Mouse (Mus musculus): ENCODE results near the gene Snx11.
"Not testable (repeated sequence)": the region's sequence is repeated elsewhere in the genome, so short reads cannot be mapped to it uniquely, and the experiment has no call there.

Snx11 gene

DNA sequence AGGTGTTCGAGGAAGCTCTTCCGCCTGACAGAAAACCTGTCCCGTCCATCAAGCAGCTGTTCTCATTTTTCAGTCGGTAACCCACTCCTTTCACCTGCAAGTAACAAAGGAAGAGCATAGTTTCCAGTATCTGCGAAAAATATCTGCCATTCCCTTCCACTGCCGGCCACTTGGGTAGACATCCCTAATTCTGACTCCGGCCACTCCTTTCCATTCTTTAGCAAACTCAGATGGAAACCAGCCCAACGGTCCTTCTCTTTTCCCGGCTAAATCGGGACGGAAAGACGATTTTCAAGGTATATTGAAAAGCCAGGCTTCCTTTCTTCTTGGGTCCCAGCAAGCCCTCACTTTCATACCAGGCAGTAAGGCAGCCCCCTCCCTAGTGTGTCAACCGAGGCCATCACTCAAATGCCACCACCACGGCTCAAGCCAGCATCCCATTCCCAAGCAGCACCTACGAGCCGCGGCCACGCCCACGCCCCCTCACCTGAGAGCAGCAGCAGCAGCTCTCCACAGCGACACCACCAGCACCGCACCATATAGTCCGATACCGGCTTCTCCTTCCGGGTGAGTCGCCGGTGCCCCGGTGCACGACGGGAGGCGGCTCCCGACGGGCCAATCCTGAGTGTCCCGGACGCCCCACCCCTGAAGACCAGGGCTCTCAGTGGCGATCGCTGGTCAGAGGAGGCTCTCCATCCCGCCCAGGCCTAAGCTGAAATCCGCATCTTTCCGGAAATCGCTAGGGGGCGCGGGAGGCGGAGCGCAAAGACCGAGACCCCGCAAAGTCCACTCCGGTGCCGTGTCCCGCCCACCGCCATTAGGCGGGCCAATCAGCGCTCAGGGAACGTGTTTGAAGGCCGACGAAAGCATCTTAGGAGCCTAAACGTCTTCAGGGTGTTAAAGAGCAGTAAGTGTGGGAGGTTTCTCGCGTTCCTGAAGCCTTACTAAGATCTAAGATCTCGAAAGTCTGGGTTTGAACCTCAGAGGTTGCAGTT, at the start of gene Snx11:
Snx11 (minus strand) TSS at position 592 of the 995 bp plus-strand sequence.
- DNase-seq (ENCODE audit: low read depth, low spot score), result peak; percentile 96

GRCm38 (mm10) chr11:96826481-96826880, 49.1 kb upstream of the Snx11 start:
- no peak for DNase-seq (ENCODE audit: low read depth, low spot score)

GRCm38 (mm10) chr11:96824783-96825495, 47.6 kb upstream of the Snx11 start:
- DNase-seq (ENCODE audit: low read depth, low spot score), result no peak

GRCm38 (mm10) chr11:96823880-96824782, 46.8 kb upstream of the Snx11 start:
- peak; percentile 93 for DNase-seq (ENCODE audit: low read depth, low spot score)

- DNase-seq (ENCODE audit: low read depth, low spot score), result no peak
Observed at GRCm38 (mm10) chr11:96823471-96823837, 46.1 kb upstream of the Snx11 start.

DNA sequence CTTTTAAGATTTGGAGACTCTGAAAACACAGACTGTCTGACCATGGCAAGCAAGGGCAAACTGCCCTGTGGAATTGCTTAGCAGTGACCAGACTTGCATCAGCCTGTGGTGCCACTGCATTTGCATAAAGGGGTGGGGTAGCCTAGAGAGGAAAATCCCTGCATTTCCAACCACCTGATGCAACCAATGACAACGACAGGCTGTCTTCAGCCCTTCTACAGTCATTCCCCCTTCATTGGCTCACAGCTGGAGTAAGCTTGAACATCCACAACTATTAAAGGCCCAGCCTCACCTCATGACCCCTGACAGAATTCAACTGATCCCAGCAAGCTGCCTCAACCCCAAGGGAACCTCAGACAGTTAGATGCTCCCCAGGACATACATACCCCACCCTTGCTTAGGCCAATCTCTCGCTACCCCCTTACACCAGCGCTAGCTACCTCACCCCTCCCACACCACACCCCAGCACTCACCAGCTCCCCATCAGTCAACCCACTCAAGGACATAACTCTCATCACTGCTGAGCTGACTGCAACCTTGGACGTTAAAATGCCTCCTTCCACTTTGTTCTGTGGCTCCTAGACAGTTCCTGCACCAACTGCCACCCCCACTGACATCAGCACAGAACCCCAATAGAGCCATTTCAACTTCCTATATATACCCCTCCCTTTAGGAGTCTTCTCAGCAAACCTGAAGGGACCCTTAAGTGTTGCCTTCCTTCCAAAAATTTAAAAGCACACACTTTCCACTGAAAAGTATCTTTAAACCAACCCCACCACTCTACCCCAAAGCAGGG, 45.5 kb upstream of the Snx11 start:
- peak; percentile 55 for DNase-seq (ENCODE audit: low read depth, low spot score)

- no peak for DNase-seq (ENCODE audit: low read depth, low spot score)
Observed at GRCm38 (mm10) chr11:96821956-96822355, 44.6 kb upstream of the Snx11 start.

GRCm38 (mm10) chr11:96818128-96818710, 40.9 kb upstream of the Snx11 start:
- no peak for DNase-seq (ENCODE audit: low read depth, low spot score)

DNA sequence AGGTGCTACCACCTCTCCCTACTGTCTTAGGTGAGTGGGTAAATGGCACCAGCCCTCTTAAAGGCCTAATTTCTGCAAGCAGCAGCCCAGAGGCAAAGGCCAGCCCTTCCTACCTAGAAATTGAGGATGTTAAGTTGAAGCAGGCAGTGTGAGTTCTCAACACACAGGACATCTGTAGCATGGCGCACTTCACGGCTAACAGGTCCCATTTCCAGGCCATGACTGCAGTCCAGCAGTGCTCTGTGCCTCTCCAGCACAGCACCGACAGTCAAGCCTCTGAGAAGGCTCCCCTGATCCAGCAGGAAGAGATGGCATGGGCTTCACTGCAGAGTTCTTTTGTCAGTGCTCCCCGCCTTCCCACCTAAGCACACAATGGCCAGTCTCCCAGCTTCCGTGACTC, 39.6 kb upstream of the Snx11 start:
- no peak for DNase-seq (ENCODE audit: low read depth, low spot score)

- DNase-seq (ENCODE audit: low read depth, low spot score), result no peak
Observed at GRCm38 (mm10) chr11:96816494-96816893, 39.1 kb upstream of the Snx11 start.

DNA sequence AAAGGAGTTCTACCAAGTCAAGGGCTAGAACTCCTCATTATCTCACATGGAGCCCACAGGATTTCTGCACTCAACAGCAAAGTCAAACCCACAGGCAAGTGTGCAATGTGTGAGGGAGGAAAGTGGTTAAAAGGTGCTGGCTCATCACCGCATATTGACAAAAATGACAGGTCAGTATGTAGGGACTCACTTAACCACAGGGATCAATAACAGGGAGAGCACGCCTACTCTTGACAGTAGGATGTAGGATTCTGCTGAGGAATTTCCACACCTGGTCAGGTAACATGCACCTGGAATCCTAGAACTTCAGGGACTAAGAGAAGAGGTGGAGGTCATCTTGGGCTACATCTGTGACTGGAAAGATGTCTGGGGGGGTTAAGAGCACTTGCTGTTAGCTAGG, 38.5 kb upstream of the Snx11 start:
- no peak for DNase-seq (ENCODE audit: low read depth, low spot score)

DNA sequence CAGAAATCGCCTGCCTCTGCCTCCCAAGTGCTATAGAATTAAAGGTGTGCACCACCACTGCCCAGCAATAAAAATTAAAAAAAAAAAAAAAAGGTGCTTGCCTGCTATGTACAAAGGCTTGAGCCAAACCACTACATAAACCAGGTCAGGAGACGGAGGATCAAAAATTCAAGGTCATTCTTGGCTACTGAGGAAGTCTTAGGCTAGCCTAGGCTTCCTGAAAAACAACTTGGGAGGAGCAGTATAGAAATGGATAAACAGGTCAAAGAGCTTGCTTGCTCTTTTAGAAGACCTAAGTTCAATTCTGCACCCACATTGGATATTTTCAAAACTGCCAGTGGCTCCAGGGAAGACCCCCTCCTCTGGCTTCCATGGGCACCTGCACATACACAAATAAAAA, 37.1 kb upstream of the Snx11 start:
- no peak for DNase-seq (ENCODE audit: low read depth, low spot score)

DNA sequence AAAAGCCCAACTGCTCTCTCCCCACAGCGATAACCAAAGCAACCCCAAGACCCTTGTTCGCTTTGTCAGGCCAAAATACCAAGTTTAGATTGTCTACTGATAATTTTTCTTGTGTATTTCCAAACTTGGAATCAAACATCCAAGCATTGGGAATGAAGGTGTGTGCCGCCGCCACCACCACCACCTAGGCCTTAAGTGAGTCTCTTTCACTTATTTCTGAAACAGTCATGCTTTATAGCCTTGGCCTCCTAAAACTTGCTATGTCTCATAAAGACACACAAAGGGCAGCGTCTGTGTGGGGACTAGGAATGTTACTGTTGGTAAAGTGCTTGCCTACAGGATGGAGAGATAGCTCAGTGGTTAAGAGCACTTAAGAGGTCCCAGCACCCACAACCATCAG, 36.6 kb upstream of the Snx11 start:
- DNase-seq (ENCODE audit: low read depth, low spot score), result no peak

GRCm38 (mm10) chr11:96813455-96813854, 36.1 kb upstream of the Snx11 start:
- DNase-seq (ENCODE audit: low read depth, low spot score), result no peak

DNA sequence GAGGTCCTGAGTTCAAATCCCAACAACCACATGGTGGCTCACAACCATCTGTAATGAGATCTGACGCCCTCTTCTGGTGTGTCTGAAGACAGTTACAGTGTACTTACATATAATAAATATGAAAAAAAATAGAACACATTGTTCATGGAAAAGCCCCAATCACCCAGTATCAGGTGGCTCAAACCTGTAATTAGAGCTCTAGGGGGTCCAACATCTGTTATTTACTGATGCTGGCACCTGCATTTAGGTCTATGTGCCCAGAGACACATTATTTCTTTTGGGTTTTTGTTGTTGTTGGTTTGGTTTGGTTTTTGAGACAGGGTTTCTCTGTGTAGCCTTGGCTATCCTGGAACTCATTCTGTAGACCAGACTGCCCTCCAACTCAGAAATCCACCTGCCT, 33.8 kb upstream of the Snx11 start:
- not testable (repeated sequence) for DNase-seq (ENCODE audit: low read depth, low spot score)

DNA sequence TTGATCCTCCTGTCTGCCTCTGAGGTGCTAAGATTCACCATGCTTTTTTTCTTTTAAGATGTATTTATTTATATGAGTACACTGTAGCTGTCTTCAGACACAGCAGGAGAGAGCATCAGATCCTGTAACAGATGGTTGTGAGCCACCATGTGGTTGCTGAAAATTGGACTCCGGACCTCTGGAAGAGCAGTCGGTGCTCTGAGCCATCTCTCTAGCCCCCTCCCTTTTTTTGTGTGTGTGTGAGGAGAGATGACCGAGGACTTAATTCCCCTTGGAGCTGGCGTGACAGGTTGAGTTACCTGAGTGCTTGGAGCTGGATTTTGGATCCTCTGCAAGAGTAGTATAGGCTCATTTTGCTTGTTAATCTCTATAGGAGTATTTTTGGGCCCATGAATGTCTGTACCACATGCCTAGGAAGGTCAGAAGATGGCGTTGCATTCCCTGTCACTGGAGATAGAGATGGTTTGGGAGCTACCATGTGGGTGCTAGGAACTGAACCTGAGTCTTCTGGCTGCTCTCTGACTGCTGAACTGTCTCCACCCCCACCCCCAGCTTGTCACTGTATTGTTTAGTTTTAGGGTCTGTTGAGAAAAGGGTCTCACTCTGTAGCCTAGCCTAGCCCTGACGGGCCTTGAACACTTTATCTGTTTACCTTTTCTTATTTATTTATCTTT, 32.3 kb upstream of the Snx11 start:
- DNase-seq (ENCODE audit: low read depth, low spot score), result no peak

DNA sequence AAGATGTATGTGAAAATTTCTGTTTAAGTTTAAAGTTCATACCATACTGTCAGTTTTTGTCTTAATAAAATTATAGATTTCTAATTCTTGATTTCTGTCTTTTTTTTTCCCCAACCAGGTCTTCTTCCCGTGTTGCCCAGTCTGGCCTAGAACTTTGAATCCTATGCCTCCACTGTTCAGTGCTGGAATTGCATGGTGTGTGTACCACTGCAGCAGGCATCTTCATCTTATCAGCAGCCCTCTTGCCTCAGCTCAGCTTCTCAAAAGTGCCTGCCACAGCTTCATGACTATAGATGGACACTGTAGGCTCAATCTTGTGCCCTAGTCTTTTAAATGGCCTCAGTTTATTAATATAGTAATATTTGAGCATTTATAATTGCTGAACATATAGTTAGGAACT, 30.7 kb upstream of the Snx11 start:
- peak; percentile 17 for DNase-seq (ENCODE audit: low read depth, low spot score)

DNA sequence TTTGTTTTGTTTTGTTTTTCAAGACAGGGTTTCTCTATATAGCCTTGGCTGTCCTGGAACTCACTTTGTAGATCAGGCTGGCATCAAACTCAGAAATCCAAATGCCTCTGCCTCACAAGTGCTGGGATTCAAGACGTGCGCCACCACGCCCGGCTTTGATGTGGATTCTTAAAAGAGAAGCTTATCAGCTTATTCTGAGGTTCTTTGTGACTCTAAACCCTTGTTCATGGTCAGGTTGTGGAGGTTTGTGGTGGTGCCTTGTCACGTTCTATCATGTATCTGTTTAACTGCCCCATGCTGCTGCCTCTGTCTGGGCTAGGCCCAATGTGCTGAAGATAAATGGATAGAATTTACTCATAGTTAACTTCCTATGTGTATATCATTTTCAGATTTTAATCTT, 28.2 kb upstream of the Snx11 start:
- DNase-seq (ENCODE audit: low read depth, low spot score), result no peak

DNA sequence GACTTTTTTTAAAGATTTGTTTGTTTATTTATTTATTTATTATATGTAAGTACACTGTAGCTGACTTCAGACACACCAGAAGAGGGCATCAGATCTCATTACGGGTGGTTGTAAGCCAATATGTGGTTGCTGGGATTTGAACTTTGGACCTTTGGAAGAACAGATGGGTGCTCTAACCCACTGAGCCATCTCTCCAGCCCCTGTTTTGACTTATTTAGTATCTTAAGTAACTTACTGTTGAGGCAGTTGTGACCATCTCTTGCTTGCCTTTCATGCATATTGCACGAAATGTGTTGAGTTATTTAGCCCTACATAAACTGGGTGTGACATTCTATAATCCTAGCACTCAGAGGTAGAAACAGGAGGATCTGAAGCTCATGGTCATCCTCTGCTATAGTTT, 22.2 kb upstream of the Snx11 start:
- no peak for DNase-seq (ENCODE audit: low read depth, low spot score)

- DNase-seq (ENCODE audit: low read depth, low spot score), result peak; percentile 54
Observed at GRCm38 (mm10) chr11:96796586-96796985, 19.2 kb upstream of the Snx11 start.

Data from CD4-positive, CD25-positive, alpha-beta regulatory T cell, adult 2 months (primary cell).